Mouse (Mus musculus): ENCODE measurements around the gene Cpsf4l.

DNA sequence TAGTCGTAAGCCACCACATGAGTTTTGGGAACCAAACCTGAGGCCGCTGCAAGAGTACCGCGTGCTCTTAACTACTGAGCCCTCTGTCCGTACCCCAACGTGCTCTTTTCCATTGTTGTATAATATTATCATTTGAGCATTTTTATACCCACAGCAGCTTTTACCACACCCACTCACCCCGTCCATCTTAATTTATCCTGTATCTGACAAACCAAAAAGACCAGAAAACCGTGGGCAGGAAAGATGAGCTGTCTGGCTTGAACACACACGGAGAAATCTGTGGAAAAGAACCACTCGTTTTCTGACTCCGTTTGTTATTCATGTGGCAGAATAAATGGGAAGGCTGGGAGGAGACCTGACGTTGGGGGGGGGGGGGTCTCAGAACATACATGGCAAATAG lies 19.3 kb downstream of the Cpsf4l start:
- no peak for TF ChIP-seq GATA1 (IDR thresholded peaks at IDR 0.05; ENCODE audit: borderline replicate concordance, low read length)
- no peak for TF ChIP-seq FLI1 (IDR thresholded peaks at IDR 0.05; ENCODE audit: low read length)
